Mouse (Mus musculus) forebrain, embryonic 14.5 days (tissue): ENCODE measurements around the gene Zcchc3. TPM values are rescaled to one million over a fixed set of nuclear protein-coding genes. Genes with fewer than 3 reads are reported as not detected.

ENCODE experiments used
- ATAC-seq: fragments of 200-750 bp; cut with Nextera tagmentation; 2 replicates; pipeline ENCODE4 v1.8.0; 2017; ENCODE audit warnings: mild to moderate bottlenecking, moderate library complexity
- DNase-seq: peaks from one replicate; pipeline ENCODE4 v3.0.0-alpha.2; 2015; ENCODE audit warnings: low spot score
- H3K27ac ChIP-seq: fragments of 300-500 bp; sonication (generic); 2 replicates; pipeline ENCODE4 v1.5.1; 2014; ENCODE audit warnings: low read depth, mild to moderate bottlenecking, control low read depth, low read length, moderate library complexity
- H3K27me3 ChIP-seq: fragments of 300-500 bp; sonication (generic); replicated peaks from 2 replicates; pipeline ENCODE4 v1.6.1; 2014; ENCODE audit warnings: low read length, control low read depth, mixed read lengths; ENCODE audit not compliant: control insufficient read depth, insufficient read depth
- H3K36me3 ChIP-seq: fragments of 300-500 bp; sonication (generic); 2 replicates; pipeline ENCODE4 v1.6.1; 2014; ENCODE audit warnings: low read length, control low read depth; ENCODE audit not compliant: control insufficient read depth, insufficient read depth
- H3K4me1 ChIP-seq: fragments of 300-500 bp; sonication (generic); 2 replicates; pipeline ENCODE4 v1.6.1; 2014; ENCODE audit warnings: antibody characterized with exemption, low read length, control low read depth; ENCODE audit not compliant: control insufficient read depth, insufficient read depth
- H3K4me2 ChIP-seq: fragments of 300-500 bp; sonication (generic); 2 replicates; pipeline ENCODE4 v1.6.1; 2014; ENCODE audit warnings: mild to moderate bottlenecking, control low read depth, low read length
- H3K4me3 ChIP-seq: fragments of 300-500 bp; sonication (generic); 2 replicates; pipeline ENCODE4 v1.5.1; 2014; ENCODE audit warnings: low read depth, low read length, control low read depth
- H3K9ac ChIP-seq: fragments of 300-500 bp; sonication (generic); 2 replicates; pipeline ENCODE4 v1.6.1; 2014; ENCODE audit warnings: mild to moderate bottlenecking, low read length, control low read depth, moderate library complexity
- H3K9me3 ChIP-seq: fragments of 300-500 bp; sonication (generic); replicated peaks from 2 replicates; pipeline ENCODE4 v1.6.1; 2016; ENCODE audit warnings: low read length, control low read depth, mixed read lengths; ENCODE audit not compliant: control insufficient read depth
- WGBS: fragments of 180-500 bp; shearing (Covaris S2); extraction: QIAGEN DNeasy Blood & Tissue Kit; methylation state at CpG from one replicate; pipeline ENCODE4 v1.1.7; 2014; 5-methylcytosine and 5-hydroxymethylcytosine counted together
- polyA plus RNA-seq: library from polyadenylated mRNA; unstranded; fragments of >200 nt; fragmentation: Nextera tagmentation; extraction: Ambion mirVana; gene quantifications from 2 replicates; pipeline ENCODE4 v1.2.1, GENCODE M21; 2014

The Zcchc3 gene
- polyA plus RNA-seq, 1 experiment from 2014 or later: 17.3 TPM

- DNase-seq (peak; percentile 81), ATAC-seq (peak; percentile 84)
- Histone ChIP-seq H3K36me3 (no peaks in the 10 kb centered on the region), H3K4me1 (peaks cover 16% of the 10 kb centered on the region), H3K9me3 (no peaks in the 10 kb centered on the region), H3K4me2 (peak overlapping the region; percentile 48), H3K27ac (peak overlapping the region; percentile 89), H3K27me3 (no peaks in the 10 kb centered on the region), H3K9ac (peak overlapping the region; percentile 56), H3K4me3 (peak overlapping the region; percentile 24)
- WGBS: 2% methylated on average over 21 of the region's 21 CpGs
Measured at GRCm38 (mm10) chr2:152375652-152376344, 39.0 kb downstream of the Zcchc3 start.

GRCm38 (mm10) chr2:152373547-152373946 lies 41.3 kb downstream of the Zcchc3 start:
- ATAC-seq: no peak
- Histone ChIP-seq H3K9me3 (no peaks in the 10 kb centered on the region), H3K36me3 (no peaks in the 10 kb centered on the region), H3K4me2 (no peak overlapping the region), H3K4me1 (peaks cover 16% of the 10 kb centered on the region), H3K9ac (no peak overlapping the region), H3K4me3 (no peak overlapping the region), H3K27me3 (no peaks in the 10 kb centered on the region), H3K27ac (no peak overlapping the region)
- WGBS: 80% methylated on average over 9 of the region's 9 CpGs
- no peak for DNase-seq

DNA sequence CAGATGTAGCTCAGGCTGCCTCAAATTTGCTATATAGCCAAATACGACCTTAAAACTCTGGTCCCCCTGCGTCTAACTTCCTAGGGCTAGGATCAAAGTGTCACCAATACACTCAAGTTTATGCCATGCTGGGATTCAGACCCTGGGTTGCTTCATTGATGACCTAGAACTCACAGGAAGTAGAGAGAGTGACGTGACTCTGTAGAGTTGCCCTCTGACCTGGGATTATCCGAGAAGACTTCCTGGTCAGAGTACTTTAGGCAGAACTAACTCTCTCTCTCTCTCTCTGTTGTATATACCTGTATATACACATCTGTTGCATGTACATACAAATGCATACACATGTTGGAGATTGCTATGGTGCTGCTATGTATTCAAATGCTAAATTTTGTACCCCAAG lies 42.2 kb downstream of the Zcchc3 start:
- 78% methylated on average over 4 of the region's 4 CpGs for WGBS
- ATAC-seq (no peak), DNase-seq (no peak)

GRCm38 (mm10) chr2:152372104-152372503 lies 42.7 kb downstream of the Zcchc3 start:
- peak; percentile 72 for DNase-seq

More for the DNA sequence above, 42.2 kb downstream of the Zcchc3 start:
- H3K27me3 ChIP-seq: no peaks in the 10 kb centered on the region
- no peaks in the 10 kb centered on the region for H3K9me3 ChIP-seq
- H3K4me1 ChIP-seq: peaks cover 16% of the 10 kb centered on the region
- H3K4me3 ChIP-seq: no peak overlapping the region
- H3K36me3 ChIP-seq: no peaks in the 10 kb centered on the region
- H3K27ac ChIP-seq: no peak overlapping the region
- H3K9ac ChIP-seq: no peak overlapping the region
- H3K4me2 ChIP-seq: no peak overlapping the region

DNA sequence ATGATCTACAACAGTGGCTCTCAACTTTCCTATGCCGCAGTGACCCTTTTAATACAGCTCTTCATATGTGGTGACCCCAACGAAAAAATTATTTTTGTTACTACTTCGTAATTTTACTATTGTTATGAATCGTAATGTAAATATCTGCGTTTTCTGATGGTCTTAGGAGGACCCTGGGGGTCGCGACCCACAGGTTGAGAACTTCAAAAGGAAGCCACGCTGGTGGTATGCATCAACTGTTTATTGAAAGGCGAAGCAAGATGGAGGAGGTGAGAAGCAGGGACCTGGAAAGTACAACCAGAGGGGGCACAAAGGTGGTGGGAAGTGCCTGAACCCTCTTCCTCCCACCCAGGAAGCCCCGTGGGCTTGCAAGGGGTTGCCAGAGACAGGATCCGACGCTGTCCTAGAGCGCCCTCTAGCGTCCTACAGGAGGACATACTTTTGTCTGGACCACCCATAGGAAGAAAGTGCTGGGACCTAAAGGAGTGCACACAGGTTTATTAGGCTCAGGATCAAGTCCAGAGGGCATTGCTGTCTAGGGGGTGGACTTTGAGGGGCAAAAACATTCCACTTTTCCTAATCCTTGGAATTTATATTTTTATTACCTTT lies 46.2 kb downstream of the Zcchc3 start:
- Histone ChIP-seq H3K9me3 (no peaks in the 10 kb centered on the region), H3K9ac (no peak overlapping the region), H3K4me3 (no peak overlapping the region), H3K36me3 (no peaks in the 10 kb centered on the region), H3K27me3 (no peaks in the 10 kb centered on the region), H3K4me1 (no peaks in the 10 kb centered on the region), H3K4me2 (no peak overlapping the region), H3K27ac (no peak overlapping the region)
- ATAC-seq: peak; percentile 56; the same call in 1 of the 2 replicates
- peak; percentile 80 for DNase-seq
- 29% methylated on average over 14 of the region's 14 CpGs for WGBS

More at GRCm38 (mm10) chr2:152372104-152372503, 42.7 kb downstream of the Zcchc3 start:
- Histone ChIP-seq H3K4me3 (no peak overlapping the region), H3K27me3 (no peaks in the 10 kb centered on the region), H3K9ac (no peak overlapping the region), H3K4me1 (peaks cover 16% of the 10 kb centered on the region), H3K4me2 (no peak overlapping the region), H3K27ac (no peak overlapping the region), H3K36me3 (no peaks in the 10 kb centered on the region), H3K9me3 (no peaks in the 10 kb centered on the region)
- ATAC-seq: no peak
- 51% methylated on average over 7 of the region's 7 CpGs for WGBS

DNA sequence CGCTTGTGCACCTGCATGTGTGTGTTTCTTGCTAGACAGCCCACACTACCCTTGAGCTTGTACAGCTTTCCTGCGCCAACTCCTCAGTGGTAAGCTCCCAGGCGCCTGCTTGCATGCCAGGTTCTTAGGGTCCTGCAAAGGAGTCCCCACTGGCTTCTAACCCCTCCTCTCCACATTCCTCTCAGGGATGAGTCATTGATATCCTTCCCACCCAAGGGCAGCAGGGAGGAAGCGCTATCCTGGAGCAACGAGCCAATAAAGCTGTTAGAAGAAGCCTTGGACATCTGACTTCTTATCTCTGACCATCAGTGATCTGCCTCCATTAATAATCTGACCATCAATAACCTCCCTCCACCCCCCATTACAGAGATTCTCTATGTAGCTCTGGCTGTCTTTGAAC lies 46.9 kb downstream of the Zcchc3 start:
- Histone ChIP-seq H3K9me3 (no peaks in the 10 kb centered on the region), H3K4me3 (no peak overlapping the region), H3K4me1 (no peaks in the 10 kb centered on the region), H3K27me3 (no peaks in the 10 kb centered on the region), H3K9ac (no peak overlapping the region), H3K27ac (no peak overlapping the region), H3K4me2 (no peak overlapping the region), H3K36me3 (no peaks in the 10 kb centered on the region)
- no peak for ATAC-seq
- WGBS: 89% methylated on average over 5 of the region's 5 CpGs
- no peak for DNase-seq

- ATAC-seq (peak; percentile 85), DNase-seq (peak; percentile 91)
- Histone ChIP-seq H3K4me1 (no peaks in the 10 kb centered on the region), H3K9ac (0 out of 2 replicates have a peak overlapping the region, but pooled peaks have one; percentile 17), H3K36me3 (no peaks in the 10 kb centered on the region), H3K9me3 (no peaks in the 10 kb centered on the region), H3K27ac (peak overlapping the region; percentile 35), H3K4me3 (no peak overlapping the region), H3K27me3 (no peaks in the 10 kb centered on the region), H3K4me2 (peak overlapping the region; percentile 22)
- WGBS: 9% methylated on average over 17 of the region's 17 CpGs
Measured at GRCm38 (mm10) chr2:152363245-152364147, 51.3 kb downstream of the Zcchc3 start.
